Mouse (Mus musculus) lung, postnatal 0 days (tissue): ENCODE measurements around the gene Ergic1.

Source experiments
- CTCF ChIP-seq: IDR thresholded peaks from 2 replicates; pipeline ENCODE4 v1.5.1; 2016; ENCODE audit warnings: antibody characterized with exemption, mild to moderate bottlenecking
- EP300 ChIP-seq: IDR thresholded peaks from 2 replicates; pipeline ENCODE4 v1.6.1; 2016; ENCODE audit warnings: antibody characterized with exemption, mild to moderate bottlenecking, control low read depth

- TF ChIP-seq CTCF (no peak), EP300 (no peak)
Observed at GRCm38 (mm10) chr17:26703671-26704070, 142.4 kb downstream of the Ergic1 start.
